Mouse (Mus musculus): ENCODE measurements around the gene Ppfibp2. TPM values are rescaled to one million over a fixed set of nuclear protein-coding genes. Genes with fewer than 3 reads are reported as not detected.

Gene Ppfibp2
- polyA plus RNA-seq, 1 experiment, result 8.4 TPM

GRCm38 (mm10) chr7:107596753-107597152 is 1.7 kb downstream of the Ppfibp2 start:
- no peaks in the 10 kb centered on the region for H3K27me3 ChIP-seq (ENCODE audit: control insufficient read depth, insufficient read depth, low read length)
- no peak overlapping the region for H3K27ac ChIP-seq (ENCODE audit: control insufficient read depth, insufficient read depth, low read depth, low read length)
- H3K4me3 ChIP-seq (ENCODE audit: control insufficient read depth, low read depth, low read length), result no peak overlapping the region
- no peak for TF ChIP-seq CTCF (IDR thresholded peaks at IDR 0.05; ENCODE audit: control insufficient read depth, insufficient read depth, insufficient replicate concordance, low read depth, low read length)
- TF ChIP-seq POLR2A (IDR thresholded peaks at IDR 0.05; ENCODE audit: control insufficient read depth, low read depth, low read length), result no peak
- no peaks in the 10 kb centered on the region for H3K36me3 ChIP-seq (ENCODE audit: control insufficient read depth, insufficient read depth, low read length)
- peaks cover 15% of the 10 kb centered on the region for H3K4me1 ChIP-seq (ENCODE audit: control insufficient read depth, insufficient read depth, low read length)

GRCm38 (mm10) chr7:107597956-107598355 is 2.9 kb downstream of the Ppfibp2 start:
- H3K27ac ChIP-seq (ENCODE audit: control insufficient read depth, insufficient read depth, low read depth, low read length), result no peak overlapping the region
- TF ChIP-seq CTCF (IDR thresholded peaks at IDR 0.05; ENCODE audit: control insufficient read depth, insufficient read depth, insufficient replicate concordance, low read depth, low read length) (no peak), POLR2A (IDR thresholded peaks at IDR 0.05; ENCODE audit: control insufficient read depth, low read depth, low read length) (no peak)
- no peaks in the 10 kb centered on the region for H3K27me3 ChIP-seq (ENCODE audit: control insufficient read depth, insufficient read depth, low read length)
- peaks cover 15% of the 10 kb centered on the region for H3K4me1 ChIP-seq (ENCODE audit: control insufficient read depth, insufficient read depth, low read length)
- no peak overlapping the region for H3K4me3 ChIP-seq (ENCODE audit: control insufficient read depth, low read depth, low read length)
- H3K36me3 ChIP-seq (ENCODE audit: control insufficient read depth, insufficient read depth, low read length), result no peaks in the 10 kb centered on the region

GRCm38 (mm10) chr7:107600651-107601050 is 5.6 kb downstream of the Ppfibp2 start:
- H3K36me3 ChIP-seq (ENCODE audit: control insufficient read depth, insufficient read depth, low read length), result no peaks in the 10 kb centered on the region
- no peak overlapping the region for H3K4me3 ChIP-seq (ENCODE audit: control insufficient read depth, low read depth, low read length)
- no peak for TF ChIP-seq CTCF (IDR thresholded peaks at IDR 0.05; ENCODE audit: control insufficient read depth, insufficient read depth, insufficient replicate concordance, low read depth, low read length)
- no peak for TF ChIP-seq POLR2A (IDR thresholded peaks at IDR 0.05; ENCODE audit: control insufficient read depth, low read depth, low read length)
- H3K27me3 ChIP-seq (ENCODE audit: control insufficient read depth, insufficient read depth, low read length), result no peaks in the 10 kb centered on the region
- peaks cover under 1% of the 10 kb centered on the region for H3K4me1 ChIP-seq (ENCODE audit: control insufficient read depth, insufficient read depth, low read length)
- H3K27ac ChIP-seq (ENCODE audit: control insufficient read depth, insufficient read depth, low read depth, low read length), result no peak overlapping the region

DNA sequence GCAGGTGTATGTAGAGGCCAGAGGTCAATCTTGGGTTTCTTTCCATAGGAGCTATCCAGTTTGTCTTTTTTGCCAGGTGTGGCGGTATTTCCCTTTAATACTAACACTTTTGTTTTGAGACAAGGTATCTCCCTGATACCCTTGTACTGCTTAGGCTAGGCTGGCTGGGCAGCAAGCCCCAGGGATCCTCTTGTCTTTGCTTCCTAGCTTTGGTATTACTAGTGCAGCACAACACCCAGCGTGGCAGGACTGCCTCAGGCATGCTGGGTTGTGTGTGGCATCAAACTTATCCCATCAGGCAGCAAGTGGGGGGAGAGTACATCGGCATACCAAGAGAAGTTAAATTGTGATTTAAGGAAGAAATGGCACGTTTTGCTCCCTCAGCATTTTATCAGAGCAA is 7.5 kb downstream of the Ppfibp2 start:
- Histone ChIP-seq H3K4me1 (ENCODE audit: control insufficient read depth, insufficient read depth, low read length) (no peaks in the 10 kb centered on the region), H3K27ac (ENCODE audit: control insufficient read depth, insufficient read depth, low read depth, low read length) (no peak overlapping the region), H3K27me3 (ENCODE audit: control insufficient read depth, insufficient read depth, low read length) (no peaks in the 10 kb centered on the region), H3K36me3 (ENCODE audit: control insufficient read depth, insufficient read depth, low read length) (no peaks in the 10 kb centered on the region), H3K4me3 (ENCODE audit: control insufficient read depth, low read depth, low read length) (no peak overlapping the region)
- no peak for TF ChIP-seq CTCF (IDR thresholded peaks at IDR 0.05; ENCODE audit: control insufficient read depth, insufficient read depth, insufficient replicate concordance, low read depth, low read length)

GRCm38 (mm10) chr7:107602913-107603312 is 7.9 kb downstream of the Ppfibp2 start:
- Histone ChIP-seq H3K4me3 (ENCODE audit: control insufficient read depth, low read depth, low read length) (no peak overlapping the region), H3K27ac (ENCODE audit: control insufficient read depth, insufficient read depth, low read depth, low read length) (no peak overlapping the region), H3K27me3 (ENCODE audit: control insufficient read depth, insufficient read depth, low read length) (no peaks in the 10 kb centered on the region), H3K4me1 (ENCODE audit: control insufficient read depth, insufficient read depth, low read length) (no peaks in the 10 kb centered on the region), H3K36me3 (ENCODE audit: control insufficient read depth, insufficient read depth, low read length) (no peaks in the 10 kb centered on the region)
- no peak for TF ChIP-seq CTCF (IDR thresholded peaks at IDR 0.05; ENCODE audit: control insufficient read depth, insufficient read depth, insufficient replicate concordance, low read depth, low read length)
- TF ChIP-seq POLR2A (IDR thresholded peaks at IDR 0.05; ENCODE audit: control insufficient read depth, low read depth, low read length), result no peak

DNA sequence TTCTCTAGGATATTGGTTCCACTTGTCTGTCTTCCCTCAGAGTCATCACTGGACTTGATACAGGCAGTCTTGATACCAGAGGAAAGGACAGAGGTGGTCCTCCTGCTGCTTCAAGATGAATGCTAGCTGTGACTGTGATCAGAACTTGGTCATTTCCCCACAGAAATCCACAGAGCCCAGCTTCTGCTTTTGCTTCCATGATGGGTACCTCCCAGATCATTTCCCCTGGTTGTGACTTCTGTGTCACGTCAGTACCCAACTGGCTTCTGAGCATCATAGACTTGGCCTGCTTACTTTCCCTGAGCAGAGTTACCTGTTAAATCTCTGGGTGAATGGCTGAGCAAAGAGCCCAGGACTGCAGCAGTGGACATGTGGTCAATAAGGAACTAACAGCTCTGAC is 12.8 kb downstream of the Ppfibp2 start:
- Histone ChIP-seq H3K27ac (ENCODE audit: control insufficient read depth, insufficient read depth, low read depth, low read length) (no peak overlapping the region), H3K27me3 (ENCODE audit: control insufficient read depth, insufficient read depth, low read length) (no peaks in the 10 kb centered on the region), H3K36me3 (ENCODE audit: control insufficient read depth, insufficient read depth, low read length) (no peaks in the 10 kb centered on the region), H3K4me1 (ENCODE audit: control insufficient read depth, insufficient read depth, low read length) (no peaks in the 10 kb centered on the region), H3K4me3 (ENCODE audit: control insufficient read depth, low read depth, low read length) (no peak overlapping the region)
- TF ChIP-seq POLR2A (IDR thresholded peaks at IDR 0.05; ENCODE audit: control insufficient read depth, low read depth, low read length) (no peak), CTCF (IDR thresholded peaks at IDR 0.05; ENCODE audit: control insufficient read depth, insufficient read depth, insufficient replicate concordance, low read depth, low read length) (no peak)

DNA sequence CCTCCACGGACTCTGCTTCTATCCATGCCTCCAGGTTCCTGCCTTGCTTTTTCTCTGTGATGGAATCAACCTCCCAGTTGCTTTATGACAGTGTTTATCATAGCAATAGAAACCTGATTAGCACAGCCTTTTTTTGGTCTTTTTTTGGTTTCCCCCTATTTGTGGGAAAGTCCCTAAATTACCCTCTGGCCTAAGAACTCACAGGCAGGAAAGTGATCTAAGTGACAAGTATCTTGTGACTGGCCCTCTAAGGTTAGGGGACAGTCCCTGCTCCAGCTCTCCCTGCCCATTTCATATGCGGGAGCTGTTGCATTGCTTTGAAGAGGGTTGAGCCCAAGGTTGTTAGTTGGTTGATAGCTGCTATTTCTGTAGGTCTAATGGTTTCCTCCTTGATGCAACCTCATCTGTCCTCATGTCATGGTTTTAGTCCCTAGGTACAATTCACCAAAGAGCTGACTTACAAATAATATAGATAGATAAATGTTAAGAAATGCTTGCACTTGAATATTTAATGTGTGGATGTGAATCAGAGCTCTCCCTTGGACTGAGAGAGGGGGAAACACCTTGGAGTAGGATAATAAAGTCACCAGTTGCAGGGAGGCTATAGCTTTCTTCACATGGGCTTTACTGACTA is 14.7 kb downstream of the Ppfibp2 start:
- Histone ChIP-seq H3K4me3 (ENCODE audit: control insufficient read depth, low read depth, low read length) (no peak overlapping the region), H3K27ac (ENCODE audit: control insufficient read depth, insufficient read depth, low read depth, low read length) (no peak overlapping the region), H3K27me3 (ENCODE audit: control insufficient read depth, insufficient read depth, low read length) (no peaks in the 10 kb centered on the region), H3K4me1 (ENCODE audit: control insufficient read depth, insufficient read depth, low read length) (no peaks in the 10 kb centered on the region), H3K36me3 (ENCODE audit: control insufficient read depth, insufficient read depth, low read length) (no peaks in the 10 kb centered on the region)
- TF ChIP-seq CTCF (IDR thresholded peaks at IDR 0.05; ENCODE audit: control insufficient read depth, insufficient read depth, insufficient replicate concordance, low read depth, low read length), result no peak
- TF ChIP-seq POLR2A (IDR thresholded peaks at IDR 0.05; ENCODE audit: control insufficient read depth, low read depth, low read length), result no peak

DNA sequence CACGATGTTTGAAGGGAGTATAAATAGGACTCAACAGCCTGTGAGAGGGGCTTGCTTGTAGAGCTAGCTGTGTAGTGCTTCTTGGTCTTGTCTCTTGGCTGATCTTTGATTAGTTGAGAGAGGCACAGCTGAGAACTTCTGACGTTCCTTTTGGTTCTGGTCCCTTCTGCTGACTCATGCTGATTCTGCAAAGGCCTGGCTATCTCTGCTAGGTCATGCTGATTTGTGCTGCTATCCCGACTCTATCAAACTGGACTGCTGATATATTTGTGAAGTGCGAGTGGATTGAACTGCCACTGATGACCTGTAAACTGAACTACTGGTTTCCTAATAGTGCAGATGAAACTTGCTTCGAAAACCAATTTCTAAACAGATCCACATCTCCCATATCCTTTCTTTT is 15.9 kb downstream of the Ppfibp2 start:
- TF ChIP-seq CTCF (IDR thresholded peaks at IDR 0.05; ENCODE audit: control insufficient read depth, insufficient read depth, insufficient replicate concordance, low read depth, low read length) (no peak), POLR2A (IDR thresholded peaks at IDR 0.05; ENCODE audit: control insufficient read depth, low read depth, low read length) (no peak)
- Histone ChIP-seq H3K36me3 (ENCODE audit: control insufficient read depth, insufficient read depth, low read length) (no peaks in the 10 kb centered on the region), H3K4me3 (ENCODE audit: control insufficient read depth, low read depth, low read length) (no peak overlapping the region), H3K27me3 (ENCODE audit: control insufficient read depth, insufficient read depth, low read length) (no peaks in the 10 kb centered on the region), H3K4me1 (ENCODE audit: control insufficient read depth, insufficient read depth, low read length) (no peaks in the 10 kb centered on the region), H3K27ac (ENCODE audit: control insufficient read depth, insufficient read depth, low read depth, low read length) (no peak overlapping the region)

All from testis, adult 2 months (tissue).